Mouse (Mus musculus) hindbrain, embryonic 14.5 days (tissue): Measurements from ENCODE around the gene Rock2. TPM values are rescaled to one million over a fixed set of nuclear protein-coding genes. Genes with fewer than 3 reads are reported as not detected.

ENCODE experiments used
- ATAC-seq: fragments of 200-750 bp; cut with Nextera tagmentation; 2 replicates; pipeline ENCODE4 v1.8.0; 2017; ENCODE audit warnings: moderate number of reproducible peaks, mild to moderate bottlenecking, moderate TSS enrichment, moderate library complexity; ENCODE audit not compliant: low FRiP score
- DNase-seq: peaks from one replicate; pipeline ENCODE4 v3.0.0-alpha.2; 2015; ENCODE audit warnings: low spot score
- H3K27ac ChIP-seq: fragments of 300-500 bp; sonication (generic); 2 replicates; pipeline ENCODE4 v1.5.1; 2014; ENCODE audit warnings: mild to moderate bottlenecking, moderate library complexity
- H3K27me3 ChIP-seq: fragments of 300-500 bp; sonication (generic); 2 replicates; pipeline ENCODE4 v1.6.1; 2014; ENCODE audit warnings: mild to moderate bottlenecking, low read length, mixed read lengths; ENCODE audit not compliant: control insufficient read depth, insufficient read depth
- H3K36me3 ChIP-seq: fragments of 300-500 bp; sonication (generic); replicated peaks from 2 replicates; pipeline ENCODE4 v1.6.1; 2014; ENCODE audit not compliant: control insufficient read depth, insufficient read depth
- H3K4me1 ChIP-seq: fragments of 300-500 bp; sonication (generic); replicated peaks from 2 replicates; pipeline ENCODE4 v1.6.1; 2014; ENCODE audit warnings: antibody characterized with exemption, low read length, mixed read lengths; ENCODE audit not compliant: control insufficient read depth, insufficient read depth
- H3K4me2 ChIP-seq: fragments of 300-500 bp; sonication (generic); replicated peaks from 2 replicates; pipeline ENCODE4 v1.6.1; 2014; ENCODE audit warnings: mild to moderate bottlenecking, moderate library complexity
- H3K4me3 ChIP-seq: fragments of 300-500 bp; sonication (generic); replicated peaks from 2 replicates; pipeline ENCODE4 v1.5.1; 2014; ENCODE audit warnings: mild to moderate bottlenecking, low read length
- H3K9ac ChIP-seq: fragments of 300-500 bp; sonication (generic); 2 replicates; pipeline ENCODE4 v1.6.1; 2014
- H3K9me3 ChIP-seq: fragments of 300-500 bp; sonication (generic); 2 replicates; pipeline ENCODE4 v1.6.1; 2016; ENCODE audit warnings: low read length; ENCODE audit not compliant: control insufficient read depth
- WGBS: fragments of 180-500 bp; shearing (Covaris S2); extraction: QIAGEN DNeasy Blood & Tissue Kit; methylation state at CpG from one replicate; pipeline ENCODE4 v1.1.7; 2014; 5-methylcytosine and 5-hydroxymethylcytosine counted together
- polyA plus RNA-seq: library from polyadenylated mRNA; unstranded; fragments of >200 nt; fragmentation: Nextera tagmentation; extraction: Ambion mirVana; gene quantifications from 2 replicates; pipeline ENCODE4 v1.2.1, GENCODE M21; 2014

Rock2 gene
- polyA plus RNA-seq, 1 experiment from 2014 or later = 17.6 TPM

DNA sequence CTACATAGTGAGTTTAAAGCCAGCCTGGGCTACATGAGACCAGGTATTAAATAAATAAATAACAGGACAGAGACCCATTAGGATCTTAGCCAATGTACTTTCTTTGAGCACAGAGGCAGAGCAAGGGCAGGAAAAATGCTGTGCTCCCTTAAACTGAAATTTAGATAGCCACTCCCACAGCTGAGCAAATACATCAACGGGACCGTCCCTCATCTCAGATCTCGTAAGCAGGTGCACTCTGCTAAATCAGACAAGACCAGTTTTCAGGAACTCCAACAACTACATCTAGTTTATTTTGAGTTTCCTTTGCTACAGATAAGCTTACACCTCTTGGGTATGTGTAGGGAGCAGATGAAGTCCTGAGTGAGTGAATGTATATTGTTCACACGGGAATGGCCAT, 36.6 kb upstream of the Rock2 start:
- ATAC-seq = no peak
- Histone ChIP-seq H3K9ac (no peak overlapping the region), H3K27me3 (no peaks in the 10 kb centered on the region), H3K36me3 (no peaks in the 10 kb centered on the region), H3K9me3 (no peaks in the 10 kb centered on the region), H3K27ac (no peak overlapping the region), H3K4me3 (no peak overlapping the region), H3K4me2 (no peak overlapping the region), H3K4me1 (peaks cover 17% of the 10 kb centered on the region)
- DNase-seq = no peak
- 91% methylated on average over 4 of the region's 4 CpGs for WGBS

DNA sequence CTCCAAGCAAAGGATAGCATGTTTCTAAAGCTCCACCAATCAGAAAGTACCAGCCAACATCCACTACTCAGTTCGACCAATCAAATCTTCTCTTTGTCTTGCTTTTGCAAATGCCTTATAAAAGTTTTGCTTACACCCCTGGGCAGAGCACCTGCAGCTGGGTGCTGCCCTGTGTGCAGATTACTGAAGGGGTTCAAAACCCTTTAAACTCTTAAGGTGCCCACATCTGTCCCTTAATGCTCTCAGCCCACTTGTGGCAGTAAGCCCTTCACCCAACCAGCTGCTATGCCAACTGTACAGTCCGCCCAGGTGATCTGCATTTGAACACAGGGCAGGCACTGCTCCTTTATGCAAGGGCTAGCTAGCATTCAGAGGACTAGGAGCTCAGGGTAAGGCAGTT, 34.9 kb upstream of the Rock2 start:
- Histone ChIP-seq H3K4me1 (peaks cover 17% of the 10 kb centered on the region), H3K27me3 (no peaks in the 10 kb centered on the region), H3K4me3 (no peak overlapping the region), H3K27ac (no peak overlapping the region), H3K4me2 (no peak overlapping the region), H3K9me3 (no peaks in the 10 kb centered on the region), H3K36me3 (no peaks in the 10 kb centered on the region), H3K9ac (no peak overlapping the region)
- WGBS = 96% methylated on average over 2 of the region's 2 CpGs
- DNase-seq (no peak), ATAC-seq (no peak)

DNA sequence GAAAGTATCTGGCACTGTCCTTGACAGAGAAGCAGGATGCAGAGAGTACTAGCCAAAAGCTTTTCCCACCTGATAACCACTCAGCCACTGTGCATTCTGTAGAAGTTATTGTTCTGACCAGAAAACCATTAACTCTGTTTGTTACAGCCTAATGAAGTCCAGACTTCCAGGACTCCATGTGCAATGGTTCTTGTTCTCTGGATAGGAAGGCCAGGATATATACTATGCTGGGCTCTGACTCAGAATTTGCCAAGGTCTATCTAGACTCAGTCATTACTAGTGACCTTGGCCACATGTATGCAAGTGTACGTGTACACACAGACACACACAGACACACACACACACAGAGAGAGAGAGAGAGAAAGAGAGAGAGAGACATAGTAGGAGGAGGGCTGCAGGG, 34.2 kb upstream of the Rock2 start:
- WGBS = 78% methylated on average over 1 of the region's 1 CpGs
- DNase-seq (no peak), ATAC-seq (no peak)
- H3K4me1 ChIP-seq = peaks cover 13% of the 10 kb centered on the region
- no peaks in the 10 kb centered on the region for H3K9me3 ChIP-seq
- H3K4me3 ChIP-seq = no peak overlapping the region
- no peaks in the 10 kb centered on the region for H3K27me3 ChIP-seq
- H3K36me3 ChIP-seq = no peaks in the 10 kb centered on the region
- H3K9ac ChIP-seq = no peak overlapping the region
- no peak overlapping the region for H3K27ac ChIP-seq
- H3K4me2 ChIP-seq = no peak overlapping the region

DNA sequence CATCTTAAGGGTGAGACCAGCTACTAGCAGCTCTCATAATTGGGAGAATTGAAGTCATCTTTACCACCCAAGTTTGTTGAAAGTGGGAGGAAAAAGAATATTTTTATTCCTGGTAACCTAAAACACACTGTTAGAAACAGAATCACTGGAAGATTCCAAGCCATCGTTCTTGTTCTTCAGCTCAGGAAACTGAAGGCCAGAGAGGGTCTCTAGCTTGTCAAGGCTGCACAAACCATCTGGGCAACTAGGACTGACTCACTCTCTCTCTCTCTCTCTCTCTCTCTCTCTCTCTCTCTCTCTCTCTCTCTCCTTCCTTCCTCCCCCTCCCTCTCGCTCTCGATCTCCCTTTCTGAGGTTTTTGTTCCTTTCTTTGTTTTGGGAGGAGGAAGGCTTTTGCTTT, 33.7 kb upstream of the Rock2 start:
- H3K4me2 ChIP-seq = no peak overlapping the region
- H3K4me3 ChIP-seq = no peak overlapping the region
- H3K27ac ChIP-seq = no peak overlapping the region
- no peaks in the 10 kb centered on the region for H3K27me3 ChIP-seq
- no peaks in the 10 kb centered on the region for H3K36me3 ChIP-seq
- WGBS = 79% methylated on average over 3 of the region's 3 CpGs
- peaks cover 9% of the 10 kb centered on the region for H3K4me1 ChIP-seq
- H3K9ac ChIP-seq = no peak overlapping the region
- no peak for DNase-seq
- no peaks in the 10 kb centered on the region for H3K9me3 ChIP-seq
- no peak for ATAC-seq

DNA sequence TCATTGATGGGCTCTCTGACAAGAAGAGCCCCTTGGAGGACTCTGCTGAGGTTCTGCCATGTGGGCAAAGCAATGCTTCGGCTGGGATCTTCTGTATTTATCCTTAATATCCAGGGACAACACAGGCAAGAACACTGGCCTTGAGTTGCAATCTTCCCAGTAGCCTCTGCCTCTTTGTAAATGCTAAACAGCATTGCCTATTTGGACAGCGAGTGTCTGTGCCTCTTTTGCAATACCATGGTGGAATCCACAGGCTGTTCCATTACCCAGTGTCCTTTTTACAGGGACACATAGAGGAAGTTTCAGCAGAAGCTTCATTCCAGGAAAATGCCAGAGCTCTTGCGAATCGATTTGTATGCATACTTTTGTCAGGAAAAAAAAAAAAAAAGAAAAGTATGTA, 30.2 kb upstream of the Rock2 start:
- no peaks in the 10 kb centered on the region for H3K36me3 ChIP-seq
- H3K27me3 ChIP-seq = no peaks in the 10 kb centered on the region
- no peak overlapping the region for H3K4me2 ChIP-seq
- 0 out of 2 replicates have a peak, but pooled peaks cover 5% of the 10 kb centered on the region for H3K4me1 ChIP-seq
- no peak overlapping the region for H3K4me3 ChIP-seq
- ATAC-seq (no peak), DNase-seq (no peak)
- H3K9me3 ChIP-seq = no peaks in the 10 kb centered on the region
- H3K9ac ChIP-seq = no peak overlapping the region
- no peak overlapping the region for H3K27ac ChIP-seq
- WGBS = 84% methylated on average over 4 of the region's 4 CpGs

DNA sequence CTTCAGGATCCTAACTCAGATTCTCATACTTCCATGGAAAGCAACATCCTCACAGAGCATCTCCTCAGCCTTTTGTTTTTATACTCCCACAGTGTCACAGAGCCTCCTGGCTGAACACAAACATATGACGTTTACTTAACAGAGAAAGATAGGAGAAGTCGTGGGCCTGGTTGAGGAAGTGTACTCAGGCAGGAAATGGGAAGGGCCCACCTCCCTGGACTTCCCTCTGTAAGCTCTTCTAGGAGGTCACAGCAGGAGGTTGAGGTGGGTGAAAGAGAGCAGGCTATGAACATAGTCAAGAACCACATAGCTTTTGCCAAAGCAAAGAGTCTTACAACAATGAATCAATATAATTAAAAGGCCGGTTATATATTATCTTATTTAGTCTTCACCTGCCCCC, 28.8 kb upstream of the Rock2 start:
- ATAC-seq (no peak), DNase-seq (no peak)
- no peak overlapping the region for H3K4me3 ChIP-seq
- no peaks in the 10 kb centered on the region for H3K9me3 ChIP-seq
- WGBS = 79% methylated on average over 3 of the region's 3 CpGs
- H3K27me3 ChIP-seq = no peaks in the 10 kb centered on the region
- 0 out of 2 replicates have a peak, but pooled peaks cover 5% of the 10 kb centered on the region for H3K4me1 ChIP-seq
- H3K36me3 ChIP-seq = no peaks in the 10 kb centered on the region
- no peak overlapping the region for H3K27ac ChIP-seq
- no peak overlapping the region for H3K9ac ChIP-seq
- no peak overlapping the region for H3K4me2 ChIP-seq

DNA sequence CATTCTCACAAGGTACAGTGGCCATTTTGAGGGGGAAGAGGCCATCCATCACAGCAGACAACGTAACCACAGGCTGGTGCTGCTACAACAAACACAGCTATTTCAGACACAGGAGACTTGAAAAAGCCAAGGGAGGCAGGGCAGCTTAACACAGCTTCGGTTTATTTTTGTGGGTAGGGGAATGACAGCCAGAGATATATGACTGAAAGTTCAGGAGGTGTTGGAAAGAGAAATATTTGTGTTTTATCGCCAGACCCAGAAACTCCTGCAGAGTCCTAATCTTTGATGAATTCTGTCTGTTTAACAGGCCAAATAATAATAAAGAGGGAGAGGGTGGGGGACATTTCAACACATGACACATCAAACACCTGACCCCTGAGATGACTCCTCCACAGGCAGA, 28.2 kb upstream of the Rock2 start:
- Histone ChIP-seq H3K4me2 (no peak overlapping the region), H3K4me3 (no peak overlapping the region), H3K9ac (no peak overlapping the region), H3K36me3 (no peaks in the 10 kb centered on the region), H3K27ac (no peak overlapping the region), H3K27me3 (no peaks in the 10 kb centered on the region), H3K9me3 (no peaks in the 10 kb centered on the region), H3K4me1 (0 out of 2 replicates have a peak, but pooled peaks cover 5% of the 10 kb centered on the region)
- DNase-seq (no peak), ATAC-seq (no peak)
- 49% methylated on average over 3 of the region's 3 CpGs for WGBS

DNA sequence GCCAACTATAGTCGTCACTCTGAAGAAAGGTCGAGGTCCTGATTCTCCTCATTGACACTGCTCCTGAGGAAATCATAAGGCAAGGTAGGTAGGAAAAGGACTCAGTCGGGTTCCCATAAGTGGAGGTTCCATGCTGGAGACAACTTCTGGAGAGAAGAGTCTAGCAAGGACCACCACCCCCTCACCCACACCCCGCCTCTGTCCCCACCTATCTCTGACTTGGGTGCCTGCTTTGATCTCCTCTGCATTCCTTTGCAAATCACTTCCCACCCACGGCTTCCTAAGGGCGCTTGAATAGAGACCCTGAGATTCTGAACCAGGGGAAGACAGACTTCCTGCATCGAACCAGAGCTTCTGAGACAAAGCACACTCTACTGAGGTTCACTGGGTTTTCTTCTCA, 27.4 kb upstream of the Rock2 start:
- Histone ChIP-seq H3K9ac (no peak overlapping the region), H3K4me2 (no peak overlapping the region), H3K4me1 (0 out of 2 replicates have a peak, but pooled peaks cover 5% of the 10 kb centered on the region), H3K9me3 (no peaks in the 10 kb centered on the region), H3K36me3 (no peaks in the 10 kb centered on the region), H3K27ac (no peak overlapping the region), H3K27me3 (no peaks in the 10 kb centered on the region), H3K4me3 (no peak overlapping the region)
- ATAC-seq = no peak
- 71% methylated on average over 7 of the region's 7 CpGs for WGBS
- no peak for DNase-seq

DNA sequence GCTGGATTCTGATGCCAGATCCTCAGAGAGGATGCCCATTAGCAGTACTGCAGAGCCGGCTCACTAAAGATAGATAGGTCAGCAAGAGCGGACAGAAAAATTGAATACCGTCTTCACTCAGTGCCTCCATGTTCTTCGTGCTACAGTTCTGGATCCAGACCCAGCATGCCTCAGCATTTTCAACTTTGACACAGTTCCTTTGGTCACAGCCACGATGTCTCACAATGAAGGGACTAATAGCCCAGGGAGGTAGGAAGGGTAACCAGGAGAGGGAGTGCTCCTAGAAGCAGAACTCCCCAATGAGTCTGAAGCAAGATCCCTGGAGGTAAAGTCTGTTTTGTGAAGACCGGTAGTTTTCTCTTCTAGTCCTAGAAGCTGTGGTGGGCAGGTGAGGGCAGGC, 26.1 kb upstream of the Rock2 start:
- 77% methylated on average over 6 of the region's 6 CpGs for WGBS
- no peak for DNase-seq
- H3K27ac ChIP-seq = no peak overlapping the region
- 0 out of 2 replicates have a peak, but pooled peaks cover 5% of the 10 kb centered on the region for H3K4me1 ChIP-seq
- ATAC-seq = no peak
- no peaks in the 10 kb centered on the region for H3K36me3 ChIP-seq
- no peaks in the 10 kb centered on the region for H3K27me3 ChIP-seq
- H3K9ac ChIP-seq = no peak overlapping the region
- H3K4me2 ChIP-seq = no peak overlapping the region
- H3K4me3 ChIP-seq = no peak overlapping the region
- H3K9me3 ChIP-seq = no peaks in the 10 kb centered on the region

DNA sequence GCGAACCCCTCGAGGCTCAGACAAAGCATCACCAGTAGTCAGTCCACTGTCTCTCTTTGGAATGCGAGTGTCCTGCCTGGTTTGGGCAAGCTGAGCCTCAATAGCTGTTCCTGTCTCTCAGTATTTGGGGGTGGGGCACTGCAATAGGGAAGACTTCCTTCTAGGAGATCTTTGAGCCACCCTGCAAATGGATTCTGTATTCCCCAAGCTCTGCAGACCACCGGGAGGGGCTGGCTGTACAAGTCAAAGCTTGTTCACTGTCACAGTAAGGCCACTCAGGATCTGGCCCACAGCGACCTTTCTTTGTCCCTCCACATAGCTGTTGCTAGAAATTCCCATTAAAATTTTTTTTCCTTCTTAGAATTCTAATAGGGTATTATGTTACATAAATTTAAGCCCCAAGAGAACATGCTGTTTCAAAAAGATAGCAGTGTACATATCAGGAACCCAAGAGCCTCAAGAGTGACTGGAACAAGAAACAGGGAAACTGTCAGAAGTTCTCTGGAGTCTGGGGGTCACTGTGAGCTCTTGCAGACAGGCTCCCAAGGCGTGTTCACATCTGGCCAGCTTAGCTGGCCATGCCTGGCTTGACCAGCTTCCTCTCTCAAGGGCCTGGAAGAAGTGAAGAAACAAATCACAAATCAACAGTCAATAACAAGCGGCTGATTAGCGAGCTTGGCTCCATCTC, 25.5 kb upstream of the Rock2 start:
- no peak overlapping the region for H3K4me3 ChIP-seq
- no peak overlapping the region for H3K4me2 ChIP-seq
- DNase-seq (no peak), ATAC-seq (no peak)
- H3K9me3 ChIP-seq = no peaks in the 10 kb centered on the region
- H3K27ac ChIP-seq = no peak overlapping the region
- no peaks in the 10 kb centered on the region for H3K27me3 ChIP-seq
- H3K4me1 ChIP-seq = 0 out of 2 replicates have a peak, but pooled peaks cover 5% of the 10 kb centered on the region
- WGBS = 76% methylated on average over 8 of the region's 8 CpGs
- no peak overlapping the region for H3K9ac ChIP-seq
- H3K36me3 ChIP-seq = no peaks in the 10 kb centered on the region
